Mouse (Mus musculus): Measurements from ENCODE around the gene Nod1.

Nod1 gene

GRCm38 (mm10) chr6:54878546-54878945 is 93.9 kb downstream of the Nod1 start:
- DNase-seq = no peak

- no peak for DNase-seq
Measured at GRCm38 (mm10) chr6:54877651-54878050, 94.8 kb downstream of the Nod1 start.

- peak; percentile 10 to 20 for DNase-seq
Measured at GRCm38 (mm10) chr6:54876782-54877181, 95.6 kb downstream of the Nod1 start.

Measured in kidney, postnatal 36 days (tissue).